Mouse (Mus musculus) cerebellum, adult 8-10 months (tissue): Measurements from ENCODE around the gene Apobec1.
"Not testable (repeated sequence)": the region's sequence is repeated elsewhere in the genome, so short reads cannot be mapped to it uniquely, and the experiment has no call there.

Experiments used
- DNase-seq: peaks from one replicate; pipeline ENCODE4 v3.0.0; 2022

Apobec1 gene

DNA sequence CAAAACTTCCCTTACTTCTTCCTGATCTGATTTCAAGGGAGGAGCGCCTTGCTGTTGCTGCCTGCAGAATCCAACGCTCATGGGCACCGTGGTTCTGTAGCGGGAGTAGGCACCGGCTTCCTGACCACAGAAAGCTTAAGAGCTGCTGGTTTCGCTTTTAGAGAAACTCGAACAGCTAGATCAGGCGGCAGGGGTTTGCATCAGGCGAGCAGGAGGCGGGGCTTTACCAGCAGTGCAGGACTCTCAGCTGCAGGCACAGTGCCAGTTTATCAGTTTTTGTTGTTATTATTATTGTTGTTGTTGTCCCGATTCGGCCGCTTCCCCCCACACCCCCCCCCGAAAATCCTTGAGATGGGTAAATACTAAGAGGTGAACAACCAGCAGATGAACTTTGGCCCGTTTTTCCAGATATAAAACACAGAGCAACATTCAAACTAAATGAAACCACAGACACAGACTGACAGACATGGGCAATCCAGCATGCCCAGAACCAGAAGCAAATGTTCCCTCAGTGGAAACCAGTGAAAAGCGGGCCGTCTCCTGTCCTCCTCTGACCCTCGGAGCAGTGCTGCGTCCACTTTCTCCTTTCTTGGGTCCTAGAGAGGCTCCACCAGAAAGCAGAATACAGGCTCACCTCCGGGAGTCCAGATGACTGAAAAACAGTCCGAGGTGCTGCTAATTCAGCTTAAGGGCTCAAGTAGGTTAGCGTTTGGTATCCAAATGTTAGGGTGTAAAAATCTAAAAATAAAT lies at the start of gene Apobec1:
Gene Apobec1, minus strand, starts transcription at position 203 of the 750 bp plus-strand sequence.
- peak; percentile 10 for DNase-seq

DNA sequence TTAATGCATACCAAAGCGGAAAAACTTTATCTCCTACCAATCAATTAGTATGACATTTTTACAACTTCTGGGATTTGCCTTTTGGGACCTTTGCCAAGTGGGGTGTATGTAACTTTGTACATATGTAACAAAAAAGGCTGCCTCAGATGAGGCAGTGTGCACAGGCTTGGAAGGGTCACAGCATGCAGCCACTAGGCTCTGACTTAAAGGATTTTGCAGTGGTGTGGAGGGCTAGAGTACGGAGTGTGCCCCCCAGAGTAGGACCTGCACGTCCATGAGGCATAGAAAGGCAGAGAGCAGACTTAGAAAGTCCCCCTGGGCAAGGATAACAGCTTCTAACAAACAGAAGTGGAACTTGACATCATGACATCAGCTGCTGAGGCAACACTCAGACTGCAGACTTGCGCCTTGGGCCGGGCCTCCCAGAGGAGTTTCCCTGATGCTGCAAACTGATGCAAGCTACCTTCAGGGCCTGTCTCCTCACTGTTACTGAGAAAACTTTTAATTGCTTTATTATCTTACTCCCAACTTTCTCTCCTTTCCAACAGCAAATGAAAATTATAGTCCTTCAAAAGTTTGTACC lies 48.2 kb upstream of the Apobec1 start:
- DNase-seq: no peak

DNA sequence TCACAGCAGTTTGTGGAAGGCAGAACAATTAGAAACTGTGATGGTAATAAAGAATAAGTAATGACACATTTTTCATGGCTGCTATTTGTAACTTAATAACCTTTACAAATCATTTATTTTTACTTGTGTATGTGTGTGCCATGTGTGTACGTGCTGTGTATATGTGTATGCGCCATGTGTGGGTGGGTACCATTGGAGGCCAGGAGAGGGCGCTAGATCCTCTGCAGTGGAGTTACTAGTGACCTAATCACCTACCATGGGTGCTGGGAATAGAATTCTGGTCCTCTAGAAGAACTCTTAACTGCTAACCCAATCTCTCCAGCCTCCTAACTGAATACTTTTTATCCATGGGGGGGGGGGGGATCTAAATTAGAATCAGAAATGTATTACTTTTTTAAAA lies 47.7 kb upstream of the Apobec1 start:
- no peak for DNase-seq

DNA sequence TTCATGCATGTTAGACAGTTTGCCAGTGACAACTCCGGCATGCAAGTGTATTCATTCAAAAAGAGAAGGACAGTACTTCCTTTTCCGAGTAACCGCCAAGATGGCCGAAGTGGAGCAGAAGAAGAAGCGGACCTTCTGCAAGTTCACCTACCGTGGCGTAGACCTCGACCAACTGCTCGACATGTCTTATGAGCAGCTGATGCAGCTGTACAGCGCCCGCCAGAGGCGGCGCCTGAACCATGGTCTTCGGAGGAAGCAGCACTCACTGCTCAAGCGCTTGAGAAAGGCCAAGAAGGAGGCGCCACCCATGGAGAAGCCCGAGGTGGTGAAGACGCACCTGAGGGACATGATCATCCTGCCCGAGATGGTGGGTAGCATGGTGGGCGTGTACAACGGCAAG lies 42.0 kb upstream of the Apobec1 start:
- DNase-seq: not testable (repeated sequence)

DNA sequence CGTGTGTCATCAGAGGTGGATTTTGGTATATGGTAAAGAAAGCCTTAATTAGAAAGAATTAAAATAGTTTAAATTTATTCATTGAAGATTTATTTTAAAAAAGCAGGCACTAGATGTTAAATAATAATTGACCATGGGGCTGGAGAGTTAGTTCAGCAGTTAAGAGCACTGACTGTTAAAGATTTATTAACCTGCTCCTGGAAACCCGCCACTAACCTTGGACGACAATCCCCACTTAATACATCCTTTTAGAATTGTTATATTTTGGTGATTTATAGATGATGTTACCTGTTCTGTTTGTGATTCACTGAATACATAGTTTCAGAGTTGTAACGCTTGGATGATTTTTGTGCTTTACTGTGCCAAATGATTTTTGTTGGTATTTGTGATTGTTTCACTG lies 35.3 kb upstream of the Apobec1 start:
- DNase-seq: not testable (repeated sequence)

DNA sequence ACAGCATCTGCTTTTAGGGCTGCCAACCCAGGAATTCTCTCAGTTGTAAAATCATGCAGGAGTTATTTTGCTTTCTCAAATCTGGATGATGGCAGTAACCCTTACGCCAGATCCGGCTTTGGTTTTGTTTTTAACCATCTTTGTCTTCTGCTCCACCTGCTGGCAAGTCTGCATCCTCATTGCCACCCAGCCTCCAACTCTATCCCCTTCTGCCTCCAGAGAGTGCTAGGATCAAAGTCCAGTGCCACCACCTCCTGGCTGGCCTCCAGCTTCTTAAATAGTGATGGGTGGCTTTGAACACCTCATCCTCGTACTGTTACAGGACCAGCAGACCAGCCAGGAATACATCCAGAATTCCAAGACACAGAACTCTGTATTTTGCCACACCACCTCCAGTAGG lies 34.4 kb upstream of the Apobec1 start:
- no peak for DNase-seq

DNA sequence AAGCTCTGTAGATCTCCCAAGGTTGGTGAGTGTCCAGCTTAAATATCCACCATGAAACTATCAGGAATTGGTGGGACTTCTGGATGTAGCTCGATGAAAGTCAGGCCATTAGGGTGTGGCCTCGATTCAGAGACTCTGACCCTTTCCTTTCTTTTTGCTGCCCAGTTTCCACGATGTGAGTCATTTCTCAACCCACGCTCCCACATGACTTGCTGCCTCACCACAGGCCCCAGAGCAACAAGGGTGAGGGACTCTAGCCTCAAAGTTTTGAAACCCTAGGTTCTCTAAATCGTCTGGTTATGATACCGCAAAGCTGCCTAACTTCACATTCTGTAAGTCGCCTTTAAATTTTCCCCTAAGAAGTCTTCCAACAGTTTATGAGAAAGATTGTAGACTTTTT lies 33.1 kb upstream of the Apobec1 start:
- no peak for DNase-seq

DNA sequence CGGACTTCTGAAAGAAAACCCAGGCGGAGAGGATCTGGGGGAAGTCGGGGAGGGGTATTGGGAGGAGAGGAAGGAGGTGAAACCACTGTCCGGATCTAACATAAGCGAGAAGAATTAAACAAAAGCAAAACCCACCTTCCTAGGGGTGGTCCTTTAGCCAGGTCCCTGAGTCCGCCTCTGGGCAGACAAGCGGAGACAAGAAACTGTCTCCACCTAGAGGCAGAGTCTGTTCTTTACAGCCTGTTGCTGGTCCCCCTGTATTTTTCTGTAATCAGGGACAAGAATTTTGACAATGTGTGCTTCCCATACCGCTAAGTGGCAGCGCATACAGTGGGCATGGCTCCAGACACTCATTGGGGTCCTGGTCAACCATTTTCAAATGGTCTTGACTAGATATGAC lies 31.2 kb upstream of the Apobec1 start:
- DNase-seq: no peak

DNA sequence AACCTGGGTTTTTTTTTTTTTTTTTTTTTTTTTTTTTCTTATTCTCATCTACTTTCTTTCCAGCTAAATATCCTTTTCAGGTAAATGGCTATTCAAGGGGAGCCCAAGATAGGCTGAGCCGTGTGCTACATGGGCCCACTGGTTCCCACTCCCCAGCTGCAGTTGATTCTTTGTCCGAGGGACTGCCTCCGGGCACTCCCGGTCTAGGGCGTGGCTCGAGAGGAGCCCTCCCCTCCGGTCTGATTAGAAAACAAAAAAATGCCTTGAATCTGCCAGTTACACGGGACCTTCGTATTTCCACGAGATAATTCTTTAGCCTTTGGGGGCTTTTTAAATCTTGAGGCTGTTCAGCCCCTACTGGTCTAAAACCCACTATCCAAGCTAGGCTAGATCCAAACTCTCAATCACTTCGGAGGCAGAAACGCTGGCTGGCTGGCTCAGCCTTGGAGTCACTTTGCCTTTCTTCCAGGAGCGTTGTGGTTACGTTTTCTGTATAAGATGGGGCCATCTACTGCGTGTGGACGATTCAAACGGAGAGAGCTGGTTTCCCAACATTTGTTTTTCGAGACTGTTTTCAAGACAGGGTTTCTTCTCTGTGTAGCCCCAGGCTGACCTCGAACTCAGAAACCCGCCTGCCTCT lies 25.3 kb upstream of the Apobec1 start:
- DNase-seq: no peak

DNA sequence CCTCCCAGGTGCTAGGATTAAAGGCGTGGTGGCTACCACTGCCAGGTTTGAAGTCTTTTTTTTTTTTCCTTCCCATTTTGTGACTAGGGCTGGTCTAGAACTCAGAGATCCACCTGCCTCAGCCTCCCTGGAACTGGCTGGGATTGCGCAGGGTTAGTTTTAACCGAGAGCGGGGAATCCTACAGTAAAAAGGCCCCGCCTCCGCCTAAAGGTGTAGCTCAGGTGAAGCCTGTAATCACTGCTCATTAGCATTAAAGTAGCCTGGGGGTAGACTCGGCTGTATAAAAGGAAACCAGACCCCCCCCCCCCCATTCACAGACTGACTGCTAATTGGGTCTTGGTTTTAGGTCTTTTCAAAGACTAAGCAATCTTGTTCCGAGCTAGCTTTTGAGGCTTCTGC lies 23.9 kb upstream of the Apobec1 start, which contains the start of gene Dppa3:
Gene Dppa3, plus strand, starts transcription at position 301 of the 400 bp plus-strand sequence.
- no peak for DNase-seq

DNA sequence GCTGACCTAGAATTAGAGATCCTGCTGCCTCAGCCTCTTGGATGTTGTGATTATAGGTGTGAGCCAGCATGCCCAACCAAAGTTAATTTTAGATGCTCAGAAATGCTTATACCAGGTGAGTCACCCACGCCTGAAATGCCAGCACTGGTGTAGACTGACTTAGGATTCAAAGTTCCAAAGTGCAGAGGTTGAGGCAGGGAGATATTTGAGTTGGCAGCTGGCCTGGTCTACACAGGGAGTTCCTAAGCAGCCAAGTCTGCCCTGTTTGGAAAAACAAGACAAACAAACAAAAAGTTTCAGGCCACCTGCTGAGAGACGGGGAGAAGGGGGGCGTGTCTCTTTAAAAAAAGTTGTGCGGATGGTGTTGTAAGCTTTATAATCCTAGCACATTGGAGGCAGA lies 22.9 kb upstream of the Apobec1 start:
- no peak for DNase-seq

DNA sequence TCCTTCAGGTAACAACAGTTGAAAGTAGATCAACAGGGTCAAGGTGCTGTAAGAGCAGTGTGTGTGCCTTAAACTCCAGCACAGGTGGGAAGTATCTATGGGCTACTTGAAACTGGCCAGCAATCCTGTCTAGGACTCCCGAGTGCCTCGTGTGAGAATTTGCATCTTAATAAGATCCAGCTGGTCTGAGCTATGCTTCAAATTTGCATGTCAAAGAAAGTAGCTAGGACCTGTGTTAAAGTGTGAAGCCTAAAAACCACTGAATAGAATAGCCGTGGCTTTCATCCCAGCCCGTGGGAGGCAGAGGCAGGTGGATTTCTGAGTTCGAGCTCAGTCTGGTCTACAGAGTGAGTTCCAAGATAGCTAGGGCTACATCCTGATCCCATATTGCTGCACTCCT lies 22.2 kb upstream of the Apobec1 start:
- no peak for DNase-seq

DNA sequence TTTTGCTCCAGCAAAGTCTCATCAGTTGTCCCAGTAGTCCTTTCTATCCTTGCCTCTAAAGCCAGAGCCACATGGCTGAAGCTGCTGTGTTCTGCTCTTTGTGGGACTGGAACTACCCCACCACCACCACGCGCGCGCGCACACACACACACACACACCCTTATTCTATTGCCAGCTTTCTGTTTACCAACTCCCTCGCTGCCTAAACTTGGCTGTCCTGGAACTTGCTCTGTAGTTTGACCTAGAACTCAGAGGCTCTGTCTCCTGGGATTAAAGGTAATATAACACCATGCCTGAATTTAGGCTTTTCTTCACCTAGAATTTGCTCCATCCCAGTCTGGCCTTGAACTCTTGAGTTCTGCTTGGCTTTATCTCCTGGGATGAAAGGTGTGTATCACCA lies 18.8 kb upstream of the Apobec1 start:
- no peak for DNase-seq

DNA sequence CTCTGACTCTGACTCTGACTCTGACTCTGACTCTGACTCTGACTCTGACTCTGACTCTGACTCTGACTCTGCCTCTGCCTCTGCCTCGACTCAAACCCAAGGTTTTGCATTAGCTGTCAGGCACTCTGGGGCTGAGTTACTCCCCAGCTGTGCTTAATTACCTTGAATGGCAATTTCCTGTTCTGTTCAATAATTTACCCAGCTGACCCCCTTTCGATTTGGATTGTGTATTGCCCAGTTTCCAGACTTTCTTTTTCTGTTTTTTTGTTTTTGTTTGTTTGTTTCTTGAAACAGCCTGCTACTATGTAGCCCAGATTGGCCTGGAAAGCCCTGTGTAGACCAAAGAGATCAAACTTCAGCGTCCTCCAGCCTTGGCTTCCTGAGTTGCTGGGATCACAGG lies 13.8 kb upstream of the Apobec1 start:
- no peak for DNase-seq

DNA sequence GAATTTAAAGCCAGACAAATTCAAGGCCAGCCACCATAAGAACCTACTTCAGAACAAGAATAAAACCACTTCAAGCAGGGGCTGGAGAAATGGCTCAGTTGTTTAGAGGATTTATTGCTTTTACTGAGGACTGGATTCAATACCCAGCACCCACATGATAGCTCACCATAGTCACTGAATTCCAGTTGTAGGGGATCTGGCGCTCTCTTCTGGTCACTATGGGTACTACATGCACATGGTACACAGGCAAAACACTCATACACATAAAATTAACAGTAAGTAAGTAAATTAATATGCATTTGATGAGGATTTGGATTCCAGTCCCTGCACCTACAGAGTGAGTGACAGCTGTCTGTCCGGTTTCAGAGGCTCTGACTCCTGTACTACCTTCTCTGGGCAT lies 11.8 kb upstream of the Apobec1 start:
- no peak for DNase-seq

DNA sequence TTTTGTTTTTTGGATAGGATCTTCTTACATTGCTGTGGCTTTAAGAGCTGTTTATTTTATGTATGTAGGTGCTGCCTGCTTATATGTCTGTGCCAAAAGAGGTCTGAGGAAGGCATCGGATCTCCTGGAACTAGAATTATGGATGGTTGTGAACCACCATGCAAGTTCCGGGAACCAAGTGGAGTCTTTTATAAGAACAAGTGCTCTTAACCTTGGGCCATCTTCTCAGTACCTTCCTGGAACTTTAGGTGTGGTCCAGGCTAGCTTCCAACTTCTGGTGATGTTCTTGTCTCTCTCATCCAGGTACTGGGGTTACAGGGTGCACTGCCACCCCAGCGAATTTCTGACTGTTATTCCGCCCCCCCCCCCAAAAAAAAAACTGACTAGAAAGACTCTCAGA lies 10.2 kb upstream of the Apobec1 start:
- DNase-seq: no peak

DNA sequence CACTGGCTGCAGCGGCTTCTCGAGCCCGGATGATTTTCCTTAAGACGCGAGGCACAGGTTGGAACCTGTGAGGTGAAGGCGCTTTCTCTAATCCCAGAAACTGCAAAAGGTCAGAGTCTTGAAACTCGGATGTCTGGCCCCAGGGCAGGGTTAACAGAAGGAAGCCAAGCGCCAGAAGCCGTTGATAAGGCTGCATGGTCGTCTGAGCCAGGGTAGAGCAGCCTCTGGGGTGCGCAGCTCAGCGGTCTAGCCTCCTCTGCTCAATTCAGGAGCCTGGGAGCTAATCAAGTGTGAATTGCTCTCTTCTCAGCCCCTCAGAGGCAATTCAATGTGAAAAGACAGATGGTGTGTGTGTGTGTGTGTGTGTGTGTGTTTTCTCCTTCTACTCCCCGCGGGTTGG lies 7.5 kb upstream of the Apobec1 start, which contains the start of gene Gdf3:
Gene Gdf3, minus strand, starts transcription at position 317 of the 400 bp plus-strand sequence.
- no peak for DNase-seq

DNA sequence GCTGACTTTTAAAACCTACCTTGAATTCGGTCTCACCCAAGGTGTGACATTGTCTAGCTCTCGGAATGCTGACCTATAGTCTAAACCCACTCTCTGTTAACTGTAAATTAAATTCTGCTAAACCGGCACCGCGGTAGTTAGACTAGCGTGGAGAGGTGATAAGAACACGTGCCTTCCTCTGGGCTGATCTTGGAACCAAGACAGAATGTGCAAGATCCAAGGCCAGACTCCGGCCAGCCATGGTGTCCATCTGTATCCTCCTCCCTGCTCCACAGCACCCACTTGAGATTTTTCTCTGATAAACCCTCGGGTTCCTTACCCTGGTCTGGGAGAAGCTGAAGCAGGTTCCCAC lies 7.1 kb upstream of the Apobec1 start:
- no peak for DNase-seq

DNA sequence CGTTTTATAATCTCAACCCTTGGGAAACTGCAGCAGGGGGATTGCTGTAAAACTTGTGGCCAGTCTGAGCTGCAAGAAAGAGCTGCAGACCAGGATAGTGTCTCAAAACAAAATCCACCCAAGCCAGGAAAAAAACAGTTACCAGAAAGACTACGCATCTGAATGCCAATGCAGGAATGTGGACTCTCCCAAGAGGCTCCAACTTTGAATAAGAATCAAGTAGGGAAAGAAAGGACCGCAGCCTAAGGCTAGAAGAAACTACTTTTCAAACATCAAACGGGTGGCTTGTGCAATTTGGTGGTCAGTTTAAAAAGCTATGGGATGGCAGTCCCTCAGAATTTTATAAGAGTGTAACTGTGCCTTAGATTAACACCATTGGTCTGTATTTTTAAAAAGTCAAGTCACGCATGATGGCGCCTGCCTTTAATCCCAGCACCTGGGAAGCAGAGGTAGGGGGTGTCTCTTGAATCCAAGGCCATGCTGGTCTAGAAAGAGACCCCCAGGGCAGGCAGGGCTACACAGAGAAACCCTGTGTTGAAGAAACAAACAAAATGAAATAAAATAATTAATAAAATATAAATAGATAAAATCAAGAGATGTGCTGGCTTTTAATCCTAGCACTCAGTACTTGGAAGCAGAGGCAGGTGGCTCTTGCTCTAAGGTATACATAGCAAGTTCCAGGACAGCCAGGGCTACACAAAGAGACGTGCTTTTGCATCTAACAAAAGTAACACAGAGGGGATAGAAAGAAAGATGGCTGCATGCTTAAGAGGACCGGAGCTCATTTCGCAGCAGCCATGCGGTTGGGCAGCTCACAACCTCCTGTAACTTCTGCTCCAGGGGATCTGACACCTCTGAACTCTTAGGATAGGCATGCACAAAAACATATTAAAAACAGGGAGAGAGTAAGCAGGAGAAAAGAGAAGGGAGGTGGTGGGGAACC lies 6.5 kb upstream of the Apobec1 start:
- no peak for DNase-seq

DNA sequence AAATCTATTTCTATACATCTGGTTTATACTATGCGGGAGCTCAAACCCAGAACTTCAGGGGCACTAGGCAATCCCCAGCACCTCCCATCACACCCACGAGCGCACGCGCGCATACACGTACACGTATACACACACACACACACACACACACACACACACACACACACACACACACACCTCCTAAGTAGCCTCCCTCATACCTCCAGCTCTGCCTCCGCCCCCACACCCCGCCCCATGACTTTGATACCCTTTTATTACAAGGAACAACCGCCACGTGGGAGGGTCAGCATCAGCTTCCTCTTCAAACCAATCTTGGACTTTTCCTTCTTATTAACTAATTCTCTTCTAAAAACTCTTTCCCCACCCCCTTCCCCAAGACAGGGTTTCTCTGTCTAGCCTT lies 5.5 kb upstream of the Apobec1 start:
- no peak for DNase-seq

DNA sequence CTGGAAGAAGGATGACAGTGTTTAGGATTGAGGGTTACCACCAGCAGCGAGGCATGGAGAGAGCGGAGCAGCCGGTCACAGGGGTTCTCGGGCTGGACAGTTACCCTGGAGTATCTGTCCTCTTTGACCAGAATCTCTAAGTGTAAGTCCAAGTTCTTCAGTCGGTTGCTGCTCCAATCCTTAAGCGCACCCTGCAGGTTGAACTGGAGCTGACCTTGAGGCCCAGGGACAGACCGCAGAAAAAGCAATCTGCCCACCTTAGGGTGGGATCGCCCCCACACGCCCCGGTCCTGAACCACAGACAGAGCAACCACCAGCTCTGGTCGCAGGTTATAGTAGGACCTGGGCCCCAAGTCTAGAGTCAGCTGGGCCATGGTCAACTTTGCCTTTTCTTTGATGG lies 4.4 kb upstream of the Apobec1 start:
- DNase-seq: no peak

DNA sequence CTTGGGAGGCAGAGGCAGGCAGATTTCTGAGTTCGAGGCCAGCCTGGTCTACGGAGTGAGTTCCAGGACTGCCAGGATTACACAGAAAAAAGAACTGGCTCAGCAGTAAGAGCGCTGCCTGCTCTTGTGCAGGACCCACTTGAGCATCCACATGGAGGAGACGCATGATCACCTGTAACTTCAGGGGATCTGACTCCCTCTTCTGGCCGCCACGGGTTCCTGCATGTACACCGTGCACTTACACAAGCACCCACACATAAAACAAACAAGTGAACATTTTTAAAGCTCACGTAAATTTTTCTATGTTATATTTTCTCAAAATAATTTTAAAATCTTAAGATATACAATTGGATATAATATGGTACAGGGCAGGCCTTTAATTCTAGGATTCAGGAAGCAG lies 3.2 kb upstream of the Apobec1 start:
- no peak for DNase-seq

DNA sequence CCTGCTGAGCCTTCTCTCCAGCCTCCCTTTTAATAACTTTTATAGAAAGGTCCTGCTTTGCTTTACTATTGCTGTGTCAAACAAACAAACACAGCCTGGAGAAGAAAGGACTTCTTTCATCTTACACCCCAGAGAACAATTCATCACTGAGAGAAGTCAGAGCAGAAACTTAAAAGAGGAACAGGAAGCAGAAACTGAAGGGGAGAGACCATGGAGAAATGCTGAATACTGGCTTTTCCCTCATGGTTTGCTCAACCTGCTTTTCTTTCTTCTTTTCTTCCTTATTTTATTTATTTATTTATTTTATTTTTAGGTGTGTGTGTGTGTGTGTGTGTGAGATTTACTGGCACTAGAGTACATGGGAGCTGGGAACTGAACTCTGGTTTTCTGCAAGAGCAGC lies 2.0 kb upstream of the Apobec1 start:
- DNase-seq: no peak
